Mouse (Mus musculus) midbrain, embryonic 10.5 days (tissue): ENCODE results near the gene Cfap100. TPM values are rescaled to one million over a fixed set of nuclear protein-coding genes. Genes with fewer than 3 reads are reported as not detected.

Experiments
- DNase-seq: peaks from one replicate; pipeline ENCODE4 v3.0.0-alpha.2; 2017; ENCODE audit warnings: low spot score
- H3K27ac ChIP-seq: fragments of 300-500 bp; sonication (generic); replicated peaks from 2 replicates; pipeline ENCODE4 v1.5.1; 2016; ENCODE audit warnings: mild to moderate bottlenecking
- H3K27me3 ChIP-seq: fragments of 300-500 bp; sonication (generic); 2 replicates; pipeline ENCODE4 v1.6.1; 2016; ENCODE audit warnings: low read depth, mild to moderate bottlenecking; ENCODE audit not compliant: poor library complexity, severe bottlenecking
- H3K36me3 ChIP-seq: fragments of 300-500 bp; sonication (generic); 2 replicates; pipeline ENCODE4 v1.6.1; 2016; ENCODE audit warnings: mild to moderate bottlenecking, moderate library complexity
- H3K4me1 ChIP-seq: fragments of 300-500 bp; sonication (generic); 2 replicates; pipeline ENCODE4 v1.6.1; 2016
- H3K4me3 ChIP-seq: fragments of 300-500 bp; sonication (generic); 2 replicates; pipeline ENCODE4 v1.5.1; 2016; ENCODE audit warnings: mild to moderate bottlenecking, moderate library complexity
- H3K9me3 ChIP-seq: fragments of 300-500 bp; sonication (generic); replicated peaks from 2 replicates; pipeline ENCODE4 v1.6.1; 2016; ENCODE audit warnings: mild to moderate bottlenecking
- WGBS: fragments of 180-500 bp; shearing (Covaris S2); methylation state at CpG from one replicate; pipeline ENCODE4 v1.1.7; 2016; 5-methylcytosine and 5-hydroxymethylcytosine counted together
- polyA plus RNA-seq: library from polyadenylated mRNA; unstranded; fragments of >200 nt; fragmentation: Nextera tagmentation; extraction: Ambion mirVana; gene quantifications from 2 replicates; pipeline ENCODE4 v1.2.1, GENCODE M21; 2016

The Cfap100 gene
- polyA plus RNA-seq, 1 experiment from 2014 or later: 1.9 TPM

- DNase-seq: no peak
- H3K4me1 ChIP-seq: peaks cover 27% of the 10 kb centered on the region
- H3K9me3 ChIP-seq: no peaks in the 10 kb centered on the region
- no peak overlapping the region for H3K4me3 ChIP-seq
- WGBS: 89% methylated on average over 12 of the region's 12 CpGs
- no peak overlapping the region for H3K27ac ChIP-seq
- H3K27me3 ChIP-seq: peaks cover 36% of the 10 kb centered on the region
- 0 out of 2 replicates have a peak, but pooled peaks cover 9% of the 10 kb centered on the region for H3K36me3 ChIP-seq
Measured at GRCm38 (mm10) chr6:90466847-90467410, 38.3 kb upstream of the Cfap100 start.

- Histone ChIP-seq H3K9me3 (no peaks in the 10 kb centered on the region), H3K4me1 (peaks cover 29% of the 10 kb centered on the region), H3K36me3 (0 out of 2 replicates have a peak, but pooled peaks cover 9% of the 10 kb centered on the region), H3K27me3 (peaks cover 44% of the 10 kb centered on the region), H3K4me3 (no peak overlapping the region), H3K27ac (no peak overlapping the region)
- DNase-seq: no peak
- 85% methylated on average over 10 of the region's 10 CpGs for WGBS
Measured at GRCm38 (mm10) chr6:90466079-90466478, 37.5 kb upstream of the Cfap100 start.

DNA sequence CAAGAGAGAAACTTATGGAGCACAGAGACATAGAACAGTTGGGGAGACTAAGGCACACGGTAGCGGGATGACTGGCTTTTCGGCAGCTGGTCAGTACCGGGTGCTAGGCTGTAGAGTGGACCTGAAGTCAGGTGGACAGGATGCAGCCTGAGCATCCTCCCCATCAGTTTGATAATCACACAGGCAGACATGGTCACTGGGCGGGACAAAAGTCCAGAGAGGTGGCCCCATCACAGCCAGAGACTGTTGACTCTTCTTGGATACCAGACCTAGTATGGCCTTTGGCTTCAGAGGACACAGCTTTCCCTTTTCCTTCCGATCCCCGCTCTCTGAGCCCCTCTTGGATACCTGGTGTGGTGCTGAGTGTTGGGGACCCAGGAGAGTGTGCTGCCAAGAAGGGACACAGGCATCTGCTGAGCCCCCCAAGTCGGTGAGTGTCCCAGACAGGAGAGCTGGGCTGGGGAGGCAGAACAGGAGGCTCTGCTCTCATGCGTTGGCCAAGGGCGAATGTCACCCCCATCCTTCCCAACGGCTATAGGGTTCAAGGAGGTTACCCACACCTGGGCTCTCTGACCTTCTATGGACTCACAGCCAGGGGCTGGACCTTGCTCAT is 36.5 kb upstream of the Cfap100 start:
- DNase-seq: no peak
- 0 out of 2 replicates have a peak, but pooled peaks cover 9% of the 10 kb centered on the region for H3K36me3 ChIP-seq
- H3K9me3 ChIP-seq: no peaks in the 10 kb centered on the region
- H3K4me1 ChIP-seq: peaks cover 25% of the 10 kb centered on the region
- 94% methylated on average over 11 of the region's 11 CpGs for WGBS
- H3K4me3 ChIP-seq: no peak overlapping the region
- H3K27ac ChIP-seq: no peak overlapping the region
- peaks cover 54% of the 10 kb centered on the region for H3K27me3 ChIP-seq

- no peaks in the 10 kb centered on the region for H3K9me3 ChIP-seq
- WGBS: 32% methylated on average over 7 of the region's 7 CpGs
- no peak for DNase-seq
Measured at GRCm38 (mm10) chr6:90463890-90464421, 35.4 kb upstream of the Cfap100 start.

DNA sequence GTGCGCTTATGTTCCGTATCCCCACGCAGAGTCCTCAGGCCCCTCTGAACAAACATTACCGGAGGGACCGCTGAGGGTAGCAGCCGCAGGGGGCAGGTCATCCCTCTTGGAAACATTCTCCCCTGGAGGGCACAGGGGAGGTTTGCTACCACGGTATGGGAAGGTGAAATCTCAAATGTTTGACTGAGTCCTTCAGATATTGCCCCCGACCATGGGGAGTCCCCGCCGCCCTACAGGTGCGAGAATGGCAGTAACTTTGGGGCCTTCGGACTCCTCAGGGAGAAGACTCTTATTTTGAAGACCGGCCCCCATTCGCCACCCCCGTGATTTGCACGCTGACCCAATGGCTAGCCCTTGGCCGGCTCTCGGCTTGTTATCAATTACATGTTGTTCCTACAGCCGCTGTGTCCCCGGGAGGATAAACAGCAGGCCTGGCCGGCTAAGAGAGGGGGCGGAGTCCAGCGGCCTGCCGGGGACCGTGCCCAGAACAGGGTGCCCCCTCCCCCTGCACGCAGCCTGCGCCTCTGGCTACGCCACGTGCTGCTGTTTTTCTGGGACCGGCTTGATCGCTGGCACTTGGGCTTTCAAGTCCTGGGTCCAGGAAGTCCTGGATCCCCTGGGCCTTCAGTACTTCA is 34.7 kb upstream of the Cfap100 start:
- H3K4me3 ChIP-seq: peak overlapping the region; percentile 75
- 0 out of 2 replicates have a peak, but pooled peaks cover 9% of the 10 kb centered on the region for H3K36me3 ChIP-seq
- DNase-seq: peak; percentile 75

More at GRCm38 (mm10) chr6:90463890-90464421, 35.4 kb upstream of the Cfap100 start:
- peaks cover 25% of the 10 kb centered on the region for H3K4me1 ChIP-seq
- H3K27ac ChIP-seq: peak overlapping the region; percentile 35; the same call in 1 of the 2 replicates
- peak overlapping the region; percentile 75 for H3K4me3 ChIP-seq
- H3K36me3 ChIP-seq: 0 out of 2 replicates have a peak, but pooled peaks cover 9% of the 10 kb centered on the region
- peaks cover 63% of the 10 kb centered on the region for H3K27me3 ChIP-seq

DNA sequence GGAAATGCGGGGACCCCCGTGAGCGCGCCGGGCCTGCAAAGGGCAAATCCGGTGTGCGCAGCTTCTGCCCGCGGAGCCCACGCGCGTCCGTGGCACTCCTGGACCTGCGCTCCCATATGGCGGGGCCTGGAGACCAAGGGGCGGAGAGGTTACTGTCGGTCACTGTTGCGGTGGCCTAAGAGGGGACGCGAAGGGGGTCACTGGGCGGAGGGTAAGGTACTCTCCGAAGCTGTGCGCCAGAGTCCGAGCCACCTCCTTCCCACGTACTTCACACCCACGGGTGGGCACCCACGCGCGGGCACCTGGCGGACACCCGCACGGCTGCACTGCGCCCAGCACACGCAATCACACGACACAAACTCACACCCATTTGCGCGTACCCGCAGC is 34.2 kb upstream of the Cfap100 start:
- H3K4me1 ChIP-seq: peaks cover 25% of the 10 kb centered on the region
- H3K27me3 ChIP-seq: peaks cover 63% of the 10 kb centered on the region
- H3K36me3 ChIP-seq: 0 out of 2 replicates have a peak, but pooled peaks cover 9% of the 10 kb centered on the region
- under 1% methylated on average over 38 of the region's 38 CpGs for WGBS
- DNase-seq: peak; percentile 32
- H3K27ac ChIP-seq: peak overlapping the region; percentile 82
- no peaks in the 10 kb centered on the region for H3K9me3 ChIP-seq
- peak overlapping the region; percentile 75 for H3K4me3 ChIP-seq

More for the DNA sequence above, 34.7 kb upstream of the Cfap100 start:
- WGBS: under 1% methylated on average over 31 of the region's 31 CpGs
- H3K27me3 ChIP-seq: peaks cover 63% of the 10 kb centered on the region
- H3K9me3 ChIP-seq: no peaks in the 10 kb centered on the region
- H3K27ac ChIP-seq: peak overlapping the region; percentile 82
- H3K4me1 ChIP-seq: peaks cover 25% of the 10 kb centered on the region

DNA sequence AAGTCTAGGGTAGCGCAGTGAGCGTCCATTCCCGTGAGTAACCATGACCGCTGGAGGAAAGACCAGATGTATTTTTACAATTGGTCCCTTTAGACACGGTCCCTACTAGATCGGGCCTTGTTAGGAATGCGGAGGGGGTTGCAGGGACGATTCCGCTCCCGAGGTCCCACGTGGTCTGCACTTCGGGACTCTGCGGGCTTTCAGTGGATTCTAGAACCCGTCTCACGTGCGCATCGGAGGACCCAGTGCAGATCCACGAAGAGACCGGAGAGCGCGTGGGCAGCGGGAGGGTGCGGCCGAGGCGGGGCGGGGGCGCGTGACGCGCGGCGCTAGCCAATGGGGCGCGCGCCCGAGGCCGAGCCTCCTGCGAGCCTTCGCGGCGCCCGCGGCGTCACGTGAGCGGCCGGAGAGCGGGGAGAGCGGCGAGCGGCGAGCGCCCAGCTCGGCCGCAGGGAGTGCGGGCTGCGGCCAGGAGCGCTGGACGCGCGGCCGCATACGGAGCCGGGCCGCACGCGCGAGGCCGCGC is 33.6 kb upstream of the Cfap100 start, which contains the start of gene Klf15:
Klf15 (plus strand) TSS at position 396 of the 526 bp plus-strand sequence.
- H3K4me1 ChIP-seq: peaks cover 25% of the 10 kb centered on the region
- 0 out of 2 replicates have a peak, but pooled peaks cover 8% of the 10 kb centered on the region for H3K36me3 ChIP-seq
- WGBS: under 1% methylated on average over 70 of the region's 70 CpGs
- peak within 1 kb of the TSS; percentile 75 for H3K4me3 ChIP-seq
- H3K27me3 ChIP-seq: peaks cover 63% of the 10 kb centered on the region
- DNase-seq: peak; percentile 77
- peak within 1 kb of the TSS; percentile 82 for H3K27ac ChIP-seq
- H3K9me3 ChIP-seq: no peaks in the 10 kb centered on the region

- whole genome bisulfite sequencing: 8% methylated on average over 12 of the region's 12 CpGs
- Histone ChIP-seq H3K27me3 (peaks cover 63% of the 10 kb centered on the region), H3K36me3 (0 out of 2 replicates have a peak, but pooled peaks cover 4% of the 10 kb centered on the region), H3K9me3 (no peaks in the 10 kb centered on the region), H3K27ac (peak overlapping the region; percentile 82; the same call in 1 of the 2 replicates), H3K4me1 (peaks cover 25% of the 10 kb centered on the region), H3K4me3 (peak overlapping the region; percentile 75)
- no peak for DNase-seq
Measured at GRCm38 (mm10) chr6:90461771-90462170, 33.2 kb upstream of the Cfap100 start.

DNA sequence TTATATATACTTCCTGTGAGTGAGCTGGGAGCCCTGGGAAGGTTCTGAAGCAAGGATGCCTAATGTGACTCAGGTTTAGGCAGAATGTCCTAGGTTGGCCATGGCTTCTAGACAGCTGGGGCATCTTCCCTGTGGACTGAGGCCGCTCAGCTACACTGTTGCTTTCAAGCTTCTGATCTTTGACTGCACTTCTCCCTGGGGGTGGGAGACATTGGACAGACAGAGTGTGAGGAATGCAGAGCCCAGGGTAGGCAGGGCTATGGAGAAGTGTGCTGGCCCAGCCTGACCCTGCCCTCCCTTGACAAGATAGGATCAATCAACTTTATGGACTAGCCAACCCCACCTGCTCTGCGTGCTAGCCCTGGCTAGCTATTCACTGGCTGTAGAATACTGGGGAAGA is 32.6 kb upstream of the Cfap100 start:
- DNase-seq: no peak
- Histone ChIP-seq H3K4me3 (no peak overlapping the region), H3K36me3 (no peaks in the 10 kb centered on the region), H3K4me1 (peaks cover 25% of the 10 kb centered on the region), H3K27me3 (peaks cover 63% of the 10 kb centered on the region), H3K27ac (no peak overlapping the region), H3K9me3 (no peaks in the 10 kb centered on the region)
- whole genome bisulfite sequencing: 66% methylated on average over 2 of the region's 2 CpGs

- 89% methylated on average over 2 of the region's 2 CpGs for WGBS
- Histone ChIP-seq H3K9me3 (no peaks in the 10 kb centered on the region), H3K27me3 (peaks cover 32% of the 10 kb centered on the region), H3K4me3 (no peak overlapping the region), H3K36me3 (no peaks in the 10 kb centered on the region), H3K4me1 (peaks cover 8% of the 10 kb centered on the region), H3K27ac (no peak overlapping the region)
- no peak for DNase-seq
Measured at GRCm38 (mm10) chr6:90457421-90457820, 28.8 kb upstream of the Cfap100 start.

- Histone ChIP-seq H3K36me3 (no peaks in the 10 kb centered on the region), H3K4me3 (no peak overlapping the region), H3K9me3 (no peaks in the 10 kb centered on the region), H3K4me1 (no peaks in the 10 kb centered on the region), H3K27me3 (no peaks in the 10 kb centered on the region), H3K27ac (no peak overlapping the region)
- 81% methylated on average over 5 of the region's 5 CpGs for WGBS
- DNase-seq: no peak
Measured at GRCm38 (mm10) chr6:90453751-90454150, 25.2 kb upstream of the Cfap100 start.

DNA sequence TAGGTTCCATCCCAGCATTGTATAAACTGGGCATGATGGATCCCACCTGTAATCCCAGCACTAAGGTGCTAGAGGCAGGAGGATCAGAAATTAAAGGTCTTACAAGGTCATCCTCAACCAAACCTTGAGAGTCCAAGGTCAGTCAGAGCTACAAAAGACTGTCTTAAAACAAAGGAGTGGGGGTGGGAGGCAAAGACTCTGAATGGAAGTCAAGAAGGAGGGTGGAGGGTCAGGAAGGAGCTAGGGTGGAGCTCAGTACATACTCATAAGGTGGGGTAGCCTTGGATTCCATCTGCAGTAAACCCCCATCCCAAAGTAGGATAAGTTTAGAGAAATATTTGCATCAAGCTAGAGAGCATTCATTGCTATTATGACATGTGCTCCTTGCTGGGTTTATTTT is 24.0 kb upstream of the Cfap100 start:
- Histone ChIP-seq H3K4me1 (no peaks in the 10 kb centered on the region), H3K4me3 (no peak overlapping the region), H3K27ac (no peak overlapping the region)

More for the DNA sequence above, 24.0 kb upstream of the Cfap100 start:
- Histone ChIP-seq H3K36me3 (no peaks in the 10 kb centered on the region), H3K27me3 (no peaks in the 10 kb centered on the region), H3K9me3 (no peaks in the 10 kb centered on the region)
- no peak for DNase-seq
